Mouse (Mus musculus): ENCODE measurements around the gene Sirt6. TPM values are rescaled to one million over a fixed set of nuclear protein-coding genes. Genes with fewer than 3 reads are reported as not detected.

Sirt6 gene
- polyA plus RNA-seq, 1 experiment = 20.8 TPM

DNA sequence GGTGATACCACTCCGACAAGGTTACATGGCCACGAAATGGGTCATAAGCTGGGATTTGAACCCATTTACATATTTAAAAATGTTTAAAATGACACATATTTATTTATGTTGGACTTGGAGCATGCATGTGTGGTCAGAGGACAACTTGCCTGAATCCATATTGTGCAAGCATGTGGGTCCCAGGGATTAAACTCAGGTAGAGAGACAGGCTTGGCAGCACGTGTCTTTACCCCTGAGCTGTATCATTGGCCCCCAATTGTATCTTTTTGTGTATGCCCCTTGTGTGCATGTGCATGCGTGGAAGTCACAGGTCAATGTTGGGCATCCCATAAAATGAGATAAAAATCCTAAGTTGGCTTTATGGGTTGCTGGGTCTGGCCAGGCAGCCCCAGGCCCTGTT lies 17.8 kb upstream of the Sirt6 start:
- no peak overlapping the region for H3K4me3 ChIP-seq (ENCODE audit: insufficient read depth, poor library complexity, severe bottlenecking)
- no peaks in the 10 kb centered on the region for H3K27me3 ChIP-seq (ENCODE audit: control insufficient read depth, insufficient read depth, insufficient read length)
- peaks cover 10% of the 10 kb centered on the region for H3K79me3 ChIP-seq (ENCODE audit: low read depth)
- H3ac ChIP-seq (ENCODE audit: control insufficient read depth, insufficient read length, low read depth) = no peak overlapping the region
- peaks cover 3% of the 10 kb centered on the region for H3K36me3 ChIP-seq (ENCODE audit: control insufficient read depth, insufficient read depth)
- TF ChIP-seq CEBPB (IDR thresholded peaks at IDR 0.05; ENCODE audit: low read depth) = no peak
- peaks cover 29% of the 10 kb centered on the region for H3K79me2 ChIP-seq (ENCODE audit: control insufficient read depth, insufficient read depth)

DNA sequence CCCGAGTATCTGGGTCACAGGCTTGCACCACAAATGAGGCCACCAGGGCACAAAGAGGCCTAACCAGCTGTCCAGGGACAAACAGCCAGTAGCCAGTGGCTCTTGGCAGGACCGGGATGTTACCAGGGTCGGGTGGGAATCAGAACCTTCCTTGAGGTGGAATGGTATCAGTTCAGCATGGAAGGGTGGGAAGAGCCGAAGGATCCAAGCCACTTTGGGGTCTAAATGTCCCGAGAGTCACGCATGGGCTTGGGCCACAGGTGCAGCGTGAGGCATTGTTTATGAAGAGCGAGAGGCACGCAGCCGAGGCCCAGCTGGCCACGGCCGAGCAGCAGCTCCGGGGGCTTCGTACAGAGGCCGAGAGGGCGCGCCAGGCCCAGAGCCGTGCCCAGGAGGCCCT lies 17.1 kb upstream of the Sirt6 start:
- peaks cover 22% of the 10 kb centered on the region for H3K79me2 ChIP-seq (ENCODE audit: control insufficient read depth, insufficient read depth)
- no peak overlapping the region for H3ac ChIP-seq (ENCODE audit: control insufficient read depth, insufficient read length, low read depth)
- no peaks in the 10 kb centered on the region for H3K36me3 ChIP-seq (ENCODE audit: control insufficient read depth, insufficient read depth)
- H3K4me3 ChIP-seq (ENCODE audit: insufficient read depth, poor library complexity, severe bottlenecking) = peak overlapping the region; percentile 51
- H3K79me3 ChIP-seq (ENCODE audit: low read depth) = peaks cover 5% of the 10 kb centered on the region
- H3K27me3 ChIP-seq (ENCODE audit: control insufficient read depth, insufficient read depth, insufficient read length) = no peaks in the 10 kb centered on the region
- TF ChIP-seq CEBPB (IDR thresholded peaks at IDR 0.05; ENCODE audit: low read depth) (no peak), CTCF (IDR thresholded peaks at IDR 0.05; ENCODE audit: control insufficient read depth, insufficient read depth, insufficient read length) (no peak), MYOD1 (IDR thresholded peaks at IDR 0.05; ENCODE audit: control insufficient read depth, insufficient read length, low read depth) (no peak), MAX (IDR thresholded peaks at IDR 0.05) (no peak), USF1 (IDR thresholded peaks at IDR 0.05; ENCODE audit: low read depth) (no peak), MYOG (IDR thresholded peaks at IDR 0.05; ENCODE audit: control insufficient read depth, extremely low read depth, insufficient read length) (no peak), FOSL1 (IDR thresholded peaks at IDR 0.05; ENCODE audit: insufficient read depth, low read length, poor library complexity, severe bottlenecking) (no peak)

- H3K4me3 ChIP-seq (ENCODE audit: insufficient read depth, poor library complexity, severe bottlenecking) = peak overlapping the region; percentile 51
- H3K27me3 ChIP-seq (ENCODE audit: control insufficient read depth, insufficient read depth, insufficient read length) = no peaks in the 10 kb centered on the region
- H3K79me2 ChIP-seq (ENCODE audit: control insufficient read depth, insufficient read depth) = peaks cover 17% of the 10 kb centered on the region
- no peaks in the 10 kb centered on the region for H3K36me3 ChIP-seq (ENCODE audit: control insufficient read depth, insufficient read depth)
- TF ChIP-seq USF1 (IDR thresholded peaks at IDR 0.05; ENCODE audit: low read depth) (no peak), MAX (IDR thresholded peaks at IDR 0.05) (no peak), MYOG (IDR thresholded peaks at IDR 0.05; ENCODE audit: control insufficient read depth, extremely low read depth, insufficient read length) (no peak), MYOD1 (IDR thresholded peaks at IDR 0.05; ENCODE audit: control insufficient read depth, insufficient read length, low read depth) (no peak), CTCF (IDR thresholded peaks at IDR 0.05; ENCODE audit: control insufficient read depth, insufficient read depth, insufficient read length) (no peak), CEBPB (IDR thresholded peaks at IDR 0.05; ENCODE audit: low read depth) (no peak), FOSL1 (IDR thresholded peaks at IDR 0.05; ENCODE audit: insufficient read depth, low read length, poor library complexity, severe bottlenecking) (no peak)
- peak overlapping the region; percentile 35 for H3ac ChIP-seq (ENCODE audit: control insufficient read depth, insufficient read length, low read depth)
- H3K79me3 ChIP-seq (ENCODE audit: low read depth) = peaks cover 2% of the 10 kb centered on the region
Observed at GRCm38 (mm10) chr10:81644162-81644561, 16.6 kb upstream of the Sirt6 start.

- Histone ChIP-seq H3K4me3 (ENCODE audit: insufficient read depth, poor library complexity, severe bottlenecking) (peak overlapping the region; percentile 51), H3K27me3 (ENCODE audit: control insufficient read depth, insufficient read depth, insufficient read length) (peaks cover under 1% of the 10 kb centered on the region), H3K79me2 (ENCODE audit: control insufficient read depth, insufficient read depth) (peaks cover 16% of the 10 kb centered on the region), H3ac (ENCODE audit: control insufficient read depth, insufficient read length, low read depth) (peak overlapping the region; percentile 96), H3K36me3 (ENCODE audit: control insufficient read depth, insufficient read depth) (no peaks in the 10 kb centered on the region), H3K79me3 (ENCODE audit: low read depth) (peaks cover 2% of the 10 kb centered on the region)
- no peak for TF ChIP-seq CEBPB (IDR thresholded peaks at IDR 0.05; ENCODE audit: low read depth)
- peak; percentile 92 for TF ChIP-seq MAX (IDR thresholded peaks at IDR 0.05)
- no peak for TF ChIP-seq MYOD1 (IDR thresholded peaks at IDR 0.05; ENCODE audit: control insufficient read depth, insufficient read length, low read depth)
- no peak for TF ChIP-seq MYOG (IDR thresholded peaks at IDR 0.05; ENCODE audit: control insufficient read depth, extremely low read depth, insufficient read length)
- peak; percentile 95 for TF ChIP-seq USF1 (IDR thresholded peaks at IDR 0.05; ENCODE audit: low read depth)
- peak; percentile 1 for TF ChIP-seq CTCF (IDR thresholded peaks at IDR 0.05; ENCODE audit: control insufficient read depth, insufficient read depth, insufficient read length)
- no peak for TF ChIP-seq FOSL1 (IDR thresholded peaks at IDR 0.05; ENCODE audit: insufficient read depth, low read length, poor library complexity, severe bottlenecking)
Observed at GRCm38 (mm10) chr10:81643449-81644055, 16.0 kb upstream of the Sirt6 start.

- Histone ChIP-seq H3K36me3 (ENCODE audit: control insufficient read depth, insufficient read depth) (no peaks in the 10 kb centered on the region), H3K79me3 (ENCODE audit: low read depth) (peaks cover 2% of the 10 kb centered on the region)
Observed at GRCm38 (mm10) chr10:81642648-81643448, 15.3 kb upstream of the Sirt6 start.

More at GRCm38 (mm10) chr10:81642648-81643448, 15.3 kb upstream of the Sirt6 start:
- Histone ChIP-seq H3ac (ENCODE audit: control insufficient read depth, insufficient read length, low read depth) (peak overlapping the region; percentile 96), H3K27me3 (ENCODE audit: control insufficient read depth, insufficient read depth, insufficient read length) (peaks cover 3% of the 10 kb centered on the region), H3K4me3 (ENCODE audit: insufficient read depth, poor library complexity, severe bottlenecking) (peak overlapping the region; percentile 51), H3K79me2 (ENCODE audit: control insufficient read depth, insufficient read depth) (peaks cover 16% of the 10 kb centered on the region)
- TF ChIP-seq CTCF (IDR thresholded peaks at IDR 0.05; ENCODE audit: control insufficient read depth, insufficient read depth, insufficient read length) = no peak
- TF ChIP-seq MYOG (IDR thresholded peaks at IDR 0.05; ENCODE audit: control insufficient read depth, extremely low read depth, insufficient read length) = no peak
- no peak for TF ChIP-seq CEBPB (IDR thresholded peaks at IDR 0.05; ENCODE audit: low read depth)
- no peak for TF ChIP-seq FOSL1 (IDR thresholded peaks at IDR 0.05; ENCODE audit: insufficient read depth, low read length, poor library complexity, severe bottlenecking)
